Mouse (Mus musculus) kidney, adult 9 months (tissue): Measurements from ENCODE around the gene Gps2.
A peak's percentile ranks its signal among the peaks of the same experiment; 100 is the strongest.
"Not testable (repeated sequence)": the region's sequence is repeated elsewhere in the genome, so short reads cannot be mapped to it uniquely, and the experiment has no call there.

Experiments used
- DNase-seq: peaks from one replicate; pipeline ENCODE4 v3.0.0; 2022

Gene Gps2

DNA sequence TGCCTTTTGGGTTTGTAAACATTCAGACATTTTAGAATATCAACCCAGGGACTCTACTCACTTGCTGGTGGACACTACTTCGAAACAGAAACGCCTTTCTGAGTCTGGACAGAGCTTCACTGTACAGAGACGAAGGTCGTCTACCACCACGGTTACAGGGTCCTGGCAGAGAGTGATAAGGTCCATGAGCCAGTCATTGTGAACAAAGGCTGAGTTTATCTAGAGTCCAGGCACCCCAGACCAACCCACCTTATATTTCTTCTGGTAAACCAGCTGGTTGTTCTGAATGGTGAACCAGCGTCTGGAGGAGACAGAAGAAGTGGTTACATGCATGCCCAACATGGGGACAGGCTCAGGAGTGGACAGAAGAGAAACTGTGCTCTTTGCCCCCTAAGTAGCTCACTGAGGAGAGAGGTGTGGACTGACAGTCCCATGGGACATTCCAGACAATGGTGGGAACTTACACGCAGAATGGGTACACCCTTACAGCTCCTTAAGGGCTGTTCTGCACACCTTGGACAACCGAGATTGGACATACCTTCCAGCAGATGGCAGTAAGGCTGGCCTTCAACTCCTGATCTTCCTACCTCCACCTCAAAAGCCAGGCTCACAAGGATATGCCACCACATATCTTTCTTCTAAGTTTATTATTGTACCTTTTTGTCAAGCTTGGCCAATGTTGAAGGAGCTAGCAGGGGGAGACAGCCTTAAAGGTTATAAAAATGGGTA is 26.6 kb upstream of the Gps2 start:
- DNase-seq, result peak; percentile 66

DNA sequence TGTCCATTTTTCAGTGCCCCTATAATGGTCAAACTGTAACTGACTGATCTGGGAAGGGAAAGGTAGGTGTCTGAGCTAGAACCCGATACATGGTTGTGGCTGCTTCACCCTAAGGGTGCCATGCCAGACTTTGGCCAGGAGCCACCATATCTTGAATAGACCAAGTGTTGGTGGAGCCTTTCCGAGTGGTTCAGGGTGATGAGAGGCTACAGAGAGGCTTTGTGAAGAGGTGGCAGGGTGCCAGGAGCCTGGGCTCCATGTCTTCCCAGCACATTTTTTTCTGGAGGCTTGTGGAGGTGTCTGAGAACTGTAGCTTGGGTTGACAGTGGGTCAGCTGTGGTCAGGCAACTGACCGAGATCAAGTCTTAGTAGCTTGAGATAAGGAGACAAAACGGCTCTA is 22.2 kb upstream of the Gps2 start:
- no peak for DNase-seq

DNA sequence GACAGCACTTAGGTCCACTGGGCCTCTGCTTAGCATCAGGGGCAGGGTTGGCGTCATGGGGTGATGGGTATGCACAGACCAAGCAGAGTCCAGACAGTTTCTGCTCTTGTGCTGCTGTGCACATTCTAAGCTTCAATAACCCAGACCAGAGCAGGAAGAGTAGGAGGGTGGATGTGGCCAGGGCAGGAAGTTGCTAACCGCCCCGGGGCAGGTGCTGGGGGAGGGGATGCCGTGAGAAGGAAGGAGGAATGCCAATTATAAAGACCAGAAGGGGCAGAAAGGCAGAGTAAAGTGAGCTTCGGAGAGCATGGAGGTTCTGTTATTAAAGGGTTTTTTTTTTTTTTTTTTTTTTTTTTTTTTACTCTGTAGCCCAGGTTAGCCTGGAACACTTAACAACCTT is 19.0 kb upstream of the Gps2 start:
- peak; percentile 30 for DNase-seq

DNA sequence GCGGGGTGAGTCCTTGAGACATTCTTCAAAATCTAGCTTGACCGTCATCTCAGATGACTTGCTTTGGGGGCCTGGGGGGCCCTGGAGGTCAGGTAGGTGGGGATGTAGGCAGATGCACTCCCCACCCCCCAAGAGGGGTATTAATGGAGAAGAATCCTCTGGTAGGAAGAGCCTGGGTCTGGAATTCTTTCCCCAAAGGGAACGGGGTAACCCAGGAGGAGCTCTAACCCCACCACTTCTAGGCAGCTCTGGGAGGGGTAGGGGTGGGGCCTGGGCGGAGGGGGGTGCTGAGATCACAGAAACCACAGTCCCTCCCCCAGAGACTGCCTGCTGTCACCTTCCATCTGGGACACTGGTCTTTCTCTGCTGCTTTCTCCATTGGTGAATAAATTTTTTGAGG is 18.4 kb upstream of the Gps2 start, which contains the start of gene Acap1:
Gene Acap1 (minus strand): TSS at position 249 of the 400 bp plus-strand sequence.
- DNase-seq, result no peak

DNA sequence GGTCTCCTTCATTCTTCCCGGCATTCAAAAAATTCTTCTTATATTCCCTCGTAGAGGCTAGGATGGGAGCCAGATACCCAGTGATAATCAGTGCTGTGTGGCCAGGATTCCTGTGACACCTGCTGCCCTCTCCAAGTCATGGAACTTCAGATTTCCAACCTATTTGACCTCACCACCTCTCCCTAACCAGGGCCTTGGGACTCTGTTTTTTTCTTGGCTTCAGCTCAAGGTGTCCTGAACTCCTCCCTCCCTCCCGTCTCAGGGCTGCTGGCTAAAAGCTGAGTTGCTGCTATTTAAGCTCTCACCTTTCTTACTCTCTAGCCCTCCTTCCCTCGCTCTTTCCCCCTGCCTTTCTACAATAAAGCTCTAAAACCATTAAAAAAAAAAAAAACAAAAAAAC is 13.8 kb upstream of the Gps2 start:
- DNase-seq, result peak; percentile 66

DNA sequence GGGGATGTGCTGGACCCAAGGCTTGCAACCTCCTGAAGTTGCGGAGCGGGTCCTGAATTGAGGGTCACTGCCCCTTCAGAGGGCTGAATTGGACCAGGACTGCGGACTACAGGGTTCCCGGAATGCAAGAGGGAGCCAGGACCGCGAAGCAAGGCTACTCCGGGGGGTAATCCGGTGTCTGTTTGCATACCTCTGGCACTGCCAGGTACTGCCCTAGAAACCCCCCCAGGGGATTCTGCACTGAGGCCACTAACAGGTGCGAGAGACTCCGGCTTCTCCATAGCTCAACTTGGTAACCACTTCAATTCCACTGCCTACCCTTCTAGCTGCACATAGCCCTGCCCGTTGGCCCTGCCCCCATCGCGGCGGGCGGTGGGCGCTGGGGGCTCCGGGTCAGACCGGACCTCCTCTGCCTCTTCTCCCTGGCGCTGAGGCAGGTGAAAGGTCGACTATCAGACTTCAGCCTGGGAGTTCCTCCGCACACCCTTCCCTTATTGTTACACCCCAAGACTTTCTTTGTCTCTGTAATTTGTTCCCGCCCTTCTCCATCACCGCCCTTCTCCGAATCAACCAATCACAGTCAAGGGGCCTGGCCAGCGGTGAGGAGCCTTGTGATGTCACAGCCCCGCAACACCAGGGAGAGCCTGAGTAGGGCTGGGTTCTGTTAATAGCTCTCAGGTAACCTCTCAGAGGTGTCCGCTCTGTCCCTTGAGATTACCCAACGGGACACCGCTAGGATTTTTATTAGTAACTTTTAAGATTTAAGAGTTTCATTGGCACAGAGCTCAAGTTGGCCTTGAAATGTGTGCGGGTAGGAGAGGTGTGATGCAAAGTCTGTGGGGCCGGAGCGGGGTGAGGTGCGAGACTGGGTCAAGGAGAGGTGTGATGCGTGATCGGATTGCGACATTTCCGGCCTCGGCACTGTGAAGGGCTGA is 12.9 kb upstream of the Gps2 start, which contains the start of the genes 2810408A11Rik and Neurl4:
Gene 2810408A11Rik (minus strand): TSS at position 517 of the 935 bp plus-strand sequence.
Gene Neurl4 (plus strand): TSS at position 602 of the 935 bp plus-strand sequence.
- peak; percentile 96 for DNase-seq

DNA sequence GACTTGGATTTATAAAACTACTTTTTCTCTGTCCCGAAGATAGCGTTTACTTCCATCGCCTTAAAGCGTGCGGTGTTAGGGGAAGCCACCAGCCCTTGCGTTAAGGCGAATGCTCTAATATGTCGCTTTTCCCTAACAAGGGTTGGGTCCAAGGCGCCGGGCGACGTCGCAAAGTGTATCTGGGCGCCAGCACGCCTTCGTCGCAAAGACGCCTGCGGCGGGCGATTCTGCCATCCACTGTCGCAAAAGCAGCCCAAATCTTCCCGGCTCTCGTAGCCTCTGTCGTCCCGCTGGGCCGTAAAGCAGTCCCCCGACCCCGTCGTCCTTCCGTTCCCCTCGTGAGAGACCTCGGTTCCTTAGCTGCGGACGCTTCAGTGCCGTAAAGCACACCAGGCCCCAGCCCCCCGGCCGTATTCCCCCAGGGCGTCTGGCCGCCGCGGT is 12.3 kb upstream of the Gps2 start:
- peak; percentile 98 for DNase-seq

DNA sequence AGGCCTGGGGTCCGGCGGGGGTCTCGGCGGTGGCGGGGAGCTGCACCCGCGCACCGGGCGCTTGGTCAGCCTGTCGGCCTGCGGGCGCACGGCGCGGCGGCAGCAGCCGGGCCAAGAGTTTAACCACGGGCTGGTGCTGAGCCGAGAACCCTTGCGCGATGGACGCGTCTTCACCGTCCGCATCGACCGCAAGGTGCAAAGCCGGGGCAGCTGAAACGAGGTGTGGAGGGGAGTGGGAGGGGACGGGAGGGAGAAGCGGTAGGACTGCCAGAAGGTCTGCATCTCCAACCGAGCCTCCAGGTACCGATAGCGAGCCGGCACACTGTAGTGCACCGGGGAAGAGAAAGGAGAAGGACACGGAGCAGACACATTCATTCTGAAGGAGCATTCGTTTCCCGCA is 11.7 kb upstream of the Gps2 start:
- DNase-seq, result no peak

DNA sequence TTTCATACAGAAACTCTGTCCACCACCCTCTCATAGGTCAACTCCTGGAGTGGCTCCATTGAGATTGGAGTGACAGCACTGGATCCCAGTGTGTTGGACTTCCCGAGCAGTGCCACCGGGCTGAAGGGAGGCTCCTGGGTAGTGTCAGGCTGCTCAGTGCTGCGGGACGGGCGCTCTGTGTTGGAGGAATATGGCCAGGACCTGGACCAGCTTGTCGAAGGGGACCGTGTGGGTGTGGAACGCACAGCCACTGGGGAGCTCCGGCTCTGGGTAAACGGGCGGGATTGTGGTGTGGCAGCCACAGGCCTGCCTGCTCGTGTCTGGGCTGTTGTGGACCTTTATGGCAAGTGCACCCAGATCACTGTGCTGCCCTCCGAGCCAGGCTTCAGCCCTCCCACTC is 10.7 kb upstream of the Gps2 start:
- DNase-seq, result peak; percentile 11

DNA sequence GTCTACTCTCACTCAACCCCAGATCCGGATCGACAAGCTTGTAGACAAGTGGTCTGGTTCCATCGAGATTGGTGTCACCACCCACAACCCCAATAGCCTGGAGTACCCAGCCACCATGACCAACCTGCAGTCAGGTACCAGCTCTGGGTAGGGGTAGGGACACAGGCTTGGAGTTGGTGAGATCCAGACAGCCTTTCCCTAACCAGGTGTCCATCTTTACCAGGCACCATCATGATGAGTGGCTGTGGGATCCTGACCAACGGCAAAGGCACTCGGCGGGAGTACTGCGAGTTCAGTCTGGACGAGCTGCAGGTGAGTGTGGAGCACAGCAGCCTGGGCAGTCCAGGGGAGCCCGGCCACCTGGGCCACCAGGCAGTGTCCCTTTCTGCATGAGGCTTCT is 9.4 kb upstream of the Gps2 start:
- no peak for DNase-seq

DNA sequence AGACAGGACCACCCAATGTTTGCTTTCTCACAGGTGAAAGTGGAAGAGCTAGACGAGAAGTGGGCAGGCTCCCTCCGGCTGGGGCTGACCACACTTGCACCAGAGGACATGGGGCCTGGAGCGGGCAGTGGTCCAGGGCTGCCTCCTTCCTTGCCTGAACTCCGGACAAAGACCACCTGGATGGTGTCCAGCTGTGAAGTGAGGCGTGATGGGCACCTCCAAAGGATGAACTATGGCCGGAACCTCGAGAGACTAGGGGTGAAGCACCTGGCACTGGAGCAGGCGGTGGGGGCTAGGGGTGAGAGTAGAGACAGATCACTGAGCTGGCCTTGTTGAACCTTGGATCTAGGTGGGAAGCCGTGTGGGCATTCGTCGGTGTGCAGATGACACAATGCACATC is 5.0 kb upstream of the Gps2 start:
- DNase-seq, result peak; percentile 98

DNA sequence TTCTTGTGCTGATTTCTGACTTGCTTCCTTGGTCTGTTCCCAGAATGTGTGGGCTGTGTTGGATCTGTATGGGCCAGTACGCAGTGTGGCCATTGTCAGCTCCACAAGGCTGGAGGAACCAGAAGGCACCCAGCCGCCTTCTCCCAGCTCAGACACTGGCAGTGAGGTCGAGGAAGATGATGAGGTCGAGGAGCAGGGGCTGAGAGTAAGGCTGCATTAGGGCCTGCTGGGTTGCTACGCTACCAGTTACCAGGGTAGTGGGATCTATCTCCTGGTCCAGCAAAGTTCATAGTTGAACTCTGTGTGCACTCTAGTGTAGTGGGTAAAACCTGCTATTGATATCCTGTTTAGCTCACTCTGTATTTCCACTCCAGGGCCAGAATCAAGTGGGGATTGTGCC is 4.5 kb upstream of the Gps2 start:
- DNase-seq, result no peak

DNA sequence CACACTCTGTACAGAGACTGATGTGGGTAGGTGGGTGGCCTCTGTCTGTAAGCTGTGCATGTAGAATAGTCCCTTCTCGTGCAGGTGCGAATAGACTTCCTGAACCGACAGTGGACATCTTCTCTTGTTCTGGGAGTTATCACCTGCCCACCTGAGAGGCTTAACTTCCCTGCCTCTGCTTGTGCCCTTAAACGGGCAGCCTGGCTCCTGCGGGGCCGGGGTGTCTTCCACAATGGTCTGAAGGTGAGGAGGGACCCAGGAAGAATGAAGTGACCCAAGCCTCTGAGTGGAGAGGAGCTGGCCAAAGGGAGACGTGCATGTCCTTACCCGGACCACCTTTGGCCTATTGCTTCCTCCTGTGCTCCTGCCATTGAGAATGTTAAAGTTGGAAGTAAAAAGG is 3.5 kb upstream of the Gps2 start:
- no peak for DNase-seq

DNA sequence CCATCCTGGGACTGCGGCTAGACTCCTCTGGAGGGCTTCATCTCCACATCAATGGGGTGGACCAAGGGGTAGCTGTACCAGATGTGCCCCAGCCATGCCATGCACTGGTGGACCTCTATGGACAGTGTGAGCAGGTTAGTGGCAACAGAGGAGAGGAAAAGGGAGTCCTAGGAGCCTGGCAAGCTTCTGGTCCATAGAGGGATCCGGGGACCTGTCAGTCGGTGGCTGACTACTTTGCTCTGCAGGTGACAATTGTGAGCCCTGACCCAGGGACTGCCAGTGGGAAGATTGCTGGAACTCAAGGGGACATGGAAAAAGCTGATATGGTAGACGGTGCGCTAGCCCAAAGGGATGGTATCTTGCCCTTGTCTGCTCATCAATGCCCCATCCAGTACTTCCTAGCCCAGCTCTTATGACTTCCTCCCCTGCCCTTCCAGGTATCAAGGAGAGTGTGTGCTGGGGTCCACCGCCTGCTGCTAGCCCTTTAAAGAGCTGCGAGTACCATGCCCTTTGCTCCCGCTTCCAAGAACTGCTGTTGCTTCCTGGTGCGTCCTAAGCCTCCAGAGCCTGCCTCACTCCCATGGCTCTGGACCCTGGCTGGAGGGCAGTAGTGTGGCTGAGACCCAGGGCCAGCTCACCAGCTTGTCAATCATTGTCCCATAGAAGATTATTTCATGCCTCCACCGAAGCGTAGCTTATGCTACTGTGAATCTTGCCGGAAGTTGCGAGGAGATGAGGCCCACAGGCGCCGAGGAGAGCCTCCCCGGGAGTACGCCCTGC is 2.7 kb upstream of the Gps2 start:
- peak; percentile 87 for DNase-seq

DNA sequence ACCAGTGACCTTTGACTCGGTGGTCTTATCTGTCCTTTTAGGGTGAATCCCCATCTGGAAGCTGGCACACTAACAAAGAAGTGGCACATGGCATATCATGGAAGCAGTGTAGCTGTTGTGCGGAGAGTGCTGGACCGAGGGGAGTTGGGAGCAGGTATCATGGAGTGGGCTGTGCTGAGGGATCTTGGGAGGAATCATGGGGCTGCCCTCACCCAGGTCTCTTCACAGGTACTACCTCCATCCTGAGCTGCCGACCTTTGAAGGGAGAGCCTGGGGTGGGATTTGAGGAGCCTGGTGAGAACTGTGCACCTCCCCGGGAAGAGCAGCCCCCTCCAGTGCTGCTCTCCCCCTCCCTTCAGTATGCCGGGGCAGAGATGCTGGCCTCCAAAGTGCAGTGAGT is 2.0 kb upstream of the Gps2 start:
- DNase-seq, result no peak

DNA sequence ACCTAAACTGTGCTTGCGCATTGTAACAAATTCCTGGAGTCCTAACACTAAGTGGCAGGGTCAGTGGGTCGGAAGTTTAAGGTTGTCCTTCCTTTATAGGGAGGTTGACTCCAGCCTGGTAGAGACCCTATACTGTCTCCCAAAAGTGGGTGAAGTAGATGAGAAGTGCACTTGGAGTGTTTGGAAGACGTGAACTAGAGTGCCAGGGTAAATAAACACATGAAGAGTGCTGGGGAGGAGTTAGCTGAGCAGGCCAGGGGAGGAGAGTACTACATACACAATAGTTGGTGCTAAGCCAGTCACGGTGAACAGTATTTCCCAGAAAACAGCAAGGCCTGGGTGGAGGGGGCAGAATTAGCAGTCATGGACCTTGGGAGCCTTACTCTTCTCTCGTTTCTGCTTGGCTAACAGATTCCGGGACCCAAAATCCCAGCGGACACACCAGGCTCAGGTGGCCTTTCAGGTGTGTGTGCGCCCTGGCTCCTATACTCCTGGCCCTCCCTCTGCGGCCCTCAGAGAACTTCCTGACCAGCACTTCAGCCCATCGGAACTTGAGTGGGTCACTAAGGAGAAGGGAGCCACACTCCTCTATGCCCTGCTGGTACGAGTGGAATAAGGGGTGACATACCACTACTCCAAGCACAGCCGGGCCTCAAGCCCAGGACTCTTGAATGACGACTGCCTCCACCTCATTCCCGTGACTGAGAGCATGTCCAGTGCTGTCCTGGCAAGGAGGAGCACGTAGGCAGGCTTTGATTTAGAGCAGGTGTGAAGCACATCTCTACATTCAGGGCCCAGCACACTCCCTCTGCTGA is 765 bp upstream of the Gps2 start:
- no peak for DNase-seq

DNA sequence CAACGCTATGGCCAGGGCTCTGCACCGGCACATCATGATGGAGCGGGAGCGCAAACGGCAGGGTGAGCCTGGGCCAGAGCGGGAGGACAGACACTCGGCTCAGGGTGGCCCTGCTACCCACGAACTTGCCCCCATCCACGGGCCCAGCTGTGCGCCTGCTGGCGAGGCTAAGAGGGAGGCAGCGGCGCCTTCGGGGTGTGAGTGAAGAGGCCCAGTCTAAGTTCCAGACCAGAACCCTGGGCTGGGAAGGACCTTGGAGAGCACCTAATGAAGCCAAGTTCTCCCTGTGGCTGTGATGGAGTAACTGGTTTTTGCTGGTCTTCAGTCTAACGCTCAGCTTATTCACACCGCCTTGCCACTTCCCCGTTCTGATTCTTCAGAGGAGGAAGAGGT is 680 bp downstream of the Gps2 start:
- no peak for DNase-seq

DNA sequence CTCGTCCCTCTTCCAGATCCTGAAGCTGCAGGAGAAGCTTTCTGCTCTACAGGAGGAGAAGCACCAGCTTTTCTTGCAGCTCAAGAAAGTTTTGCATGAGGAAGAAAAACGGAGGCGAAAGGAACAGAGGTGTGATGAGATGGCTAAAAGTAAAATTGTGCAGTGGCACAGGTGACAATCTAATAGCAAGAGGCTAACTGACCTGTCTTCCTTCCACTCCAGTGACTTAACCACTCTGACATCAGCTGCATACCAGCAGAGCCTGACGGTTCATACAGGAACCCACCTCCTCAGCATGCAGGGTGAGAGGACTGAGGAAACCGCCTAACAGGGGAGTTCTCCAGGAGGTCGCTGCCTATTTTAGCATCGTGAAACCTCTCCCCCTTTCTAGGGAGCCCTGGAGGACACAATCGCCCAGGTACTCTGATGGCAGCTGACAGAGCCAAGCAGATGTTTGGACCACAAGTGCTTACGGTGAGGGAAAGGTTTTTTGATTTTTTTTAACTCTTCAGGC is 1.3 kb downstream of the Gps2 start:
- no peak for DNase-seq

DNA sequence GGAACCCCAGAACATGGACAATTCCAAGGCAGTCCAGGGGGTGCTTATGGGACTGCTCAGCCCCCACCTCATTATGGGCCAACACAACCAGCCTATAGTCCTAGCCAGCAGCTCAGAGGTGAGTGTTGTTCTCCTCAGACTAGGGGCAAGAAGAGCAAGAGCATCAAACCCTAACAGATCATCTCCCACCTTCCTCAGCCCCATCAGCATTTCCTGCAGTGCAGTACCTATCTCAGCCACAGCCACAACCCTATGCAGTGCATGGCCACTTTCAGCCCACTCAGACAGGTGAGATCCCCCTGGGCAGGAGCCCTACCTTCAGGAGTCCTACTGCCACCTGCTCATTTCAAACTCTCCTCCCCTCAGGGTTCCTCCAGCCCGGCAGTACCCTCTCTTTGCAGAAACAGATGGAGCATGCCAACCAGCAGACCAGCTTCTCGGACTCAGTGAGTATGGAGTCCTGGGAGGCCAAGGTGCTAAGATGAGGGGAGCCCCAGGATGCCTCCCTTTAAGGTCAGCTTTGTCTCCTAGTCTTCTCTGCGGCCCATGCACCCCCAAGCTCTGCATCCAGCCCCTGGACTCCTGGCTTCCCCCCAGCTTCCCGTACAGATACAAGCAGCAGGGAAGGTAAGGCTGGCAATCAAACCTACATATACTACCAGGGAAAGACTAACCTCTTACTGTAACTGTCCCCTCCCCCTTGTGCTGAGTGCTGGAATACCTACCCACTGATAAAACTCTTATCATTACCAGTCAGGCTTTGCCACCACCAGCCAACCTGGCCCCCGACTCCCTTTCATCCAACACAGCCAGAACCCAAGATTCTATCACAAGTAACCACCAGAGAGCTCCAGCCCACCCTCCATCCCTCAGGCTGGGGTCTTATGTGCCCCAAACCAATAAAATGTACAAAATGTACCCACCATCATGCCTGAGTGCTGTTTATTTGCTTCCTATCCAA is 2.3 kb downstream of the Gps2 start:
- DNase-seq, result no peak

DNA sequence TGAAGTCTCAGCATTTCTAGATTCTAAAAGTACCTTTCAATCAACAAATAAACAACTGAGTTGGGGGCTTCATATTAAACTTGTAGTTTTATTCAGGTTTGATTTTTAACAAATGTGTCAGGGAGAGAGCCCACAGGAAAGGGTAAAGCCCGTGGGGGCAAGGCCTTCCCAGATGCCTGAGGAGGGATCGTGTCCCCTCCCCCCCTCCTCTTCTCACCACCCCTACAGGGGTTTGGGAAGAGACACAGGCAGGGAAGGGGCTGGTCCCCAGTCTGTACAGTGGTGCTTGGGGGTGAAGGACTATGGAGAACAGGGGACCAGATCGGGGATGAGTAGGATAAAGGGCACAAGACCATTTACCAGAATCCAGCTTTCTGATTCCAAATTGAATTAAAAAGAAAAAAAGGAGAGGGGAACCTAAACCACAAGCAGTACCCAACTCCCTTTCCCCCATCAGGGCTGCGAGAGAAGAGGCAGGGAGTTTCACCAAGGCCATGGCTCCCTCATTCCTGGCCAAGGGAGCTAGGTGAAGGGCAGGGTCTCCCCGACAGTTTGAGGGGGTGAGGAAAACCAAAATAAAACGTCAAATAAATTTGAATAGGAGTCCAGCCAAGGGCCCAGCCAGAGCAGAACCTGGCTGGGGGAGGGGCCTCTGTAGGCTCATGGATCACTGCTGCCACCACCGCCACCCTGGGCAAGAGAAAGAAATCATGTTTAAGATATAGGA is 3.1 kb downstream of the Gps2 start:
- DNase-seq, result not testable (repeated sequence)
